In genomic region chr9:22002194-22003162, GRCm38 (mm10) we compare ENCODE assay signal across 8 mouse cellular contexts. TPM values are rescaled to one million over a fixed set of nuclear protein-coding genes. Genes with fewer than 3 reads are reported as not detected.
DNase-seq lines count a peak whose midpoint lies in the region; ATAC-seq and TF ChIP-seq lines count a peak whose summit lies in the region.

Gene Ccdc151, minus strand, starts transcription at chr9:22002634.
Gene Prkcsh, plus strand, starts transcription at chr9:22002806.

- intact Hi-C loops in gastrocnemius, adult 2 months (cut with DNase I), result loop anchor here (2.0 to 10.0 kb wide), 3 partner anchors 46 to 152 kb away; partner anchors contain the start of genes Gm49318, Pigyl and Zfp653
- intact Hi-C loops in left cerebral cortex, adult 2 months (cut with DNase I), result loop anchor here (2.0 kb wide), 1 partner anchor 40 kb away; the partner anchor contains the start of gene Epor

- H3K4me3 ChIP-seq in gastrocnemius, adult 2 months, result peak within 1 kb of the TSS; percentile 94
- peak within 1 kb of the TSS; percentile 71 for H3K4me3 ChIP-seq in hindbrain, postnatal 0 days (ENCODE audit: low read length)
- peak within 1 kb of the TSS; percentile 82 for H3K4me3 ChIP-seq in left cerebral cortex, adult 2 months

- peak; percentile 100 for DNase-seq in ZHBTc4 (ENCODE audit: low read depth, low spot score)
- DNase-seq in gastrocnemius, adult 2 months, result peak; percentile 100
- DNase-seq in hindbrain, postnatal 0 days (ENCODE audit: low spot score), result peak; percentile 100
- DNase-seq in left cerebral cortex, adult 2 months (ENCODE audit: extremely low spot score in 1 of 2, low spot score in 2 of 2), result peak; percentile 98 to 99
- DNase-seq in right cerebral cortex, adult 2 months (ENCODE audit: low spot score in 2 of 2), result peak; percentile 99 to 100
- DNase-seq in urinary bladder, postnatal 14 days (ENCODE audit: low spot score), result peak; percentile 100

- no peaks in the 10 kb centered on the region for H3K27me3 ChIP-seq in hindbrain, postnatal 0 days (ENCODE audit: insufficient read depth, low read length)

- peak within 1 kb of the TSS; percentile 79 for H3K9ac ChIP-seq in hindbrain, postnatal 0 days (replicated peaks; ENCODE audit: low read length)

- ATAC-seq in common myeloid progenitor, adult 5-6 weeks (replicated peaks; ENCODE audit: low read depth, poor library complexity, severe bottlenecking), result peak; percentile 95
- peak; percentile 99 for ATAC-seq in hindbrain, postnatal 0 days
- ATAC-seq in megakaryocyte, adult 5-6 weeks (ENCODE audit: poor library complexity, severe bottlenecking), result peak; percentile 97

- no peak for TF ChIP-seq CTCF in gastrocnemius, adult 2 months (IDR thresholded peaks at IDR 0.05)
- no peak; the same call in 1 of the 2 replicates for TF ChIP-seq CTCF in hindbrain, postnatal 0 days (IDR thresholded peaks at IDR 0.05; ENCODE audit: low read depth)
- no peak for TF ChIP-seq CTCF in left cerebral cortex, adult 2 months (IDR thresholded peaks at IDR 0.05)

- H3K4me1 ChIP-seq in hindbrain, postnatal 0 days (ENCODE audit: insufficient read depth, low read length), result peaks cover 11% of the 10 kb centered on the region

- H3K27ac ChIP-seq in gastrocnemius, adult 2 months, result peak within 1 kb of the TSS; percentile 89
- H3K27ac ChIP-seq in hindbrain, postnatal 0 days, result peak within 1 kb of the TSS; percentile 83
- peak within 1 kb of the TSS; percentile 89 for H3K27ac ChIP-seq in left cerebral cortex, adult 2 months

- 5% methylated on average over 57 of the region's 57 CpGs for WGBS in hindbrain, postnatal 0 days

- peak within 1 kb of the TSS; percentile 89 for H3K4me2 ChIP-seq in hindbrain, postnatal 0 days (ENCODE audit: low read depth, low read length)

- H3K36me3 ChIP-seq in hindbrain, postnatal 0 days (ENCODE audit: insufficient read depth, low read length), result peaks cover 26% of the 10 kb centered on the region

- no peaks in the 10 kb centered on the region for H3K9me3 ChIP-seq in hindbrain, postnatal 0 days (ENCODE audit: low read length)

RNA-seq across cellular contexts. Expression of gene Ccdc151, which starts in this region (rescaled TPM):
- not detected in 2 replicates for total RNA-seq in common myeloid progenitor, adult 5-6 weeks (2017)
- total RNA-seq in gastrocnemius, adult 2 months (2021), result not detected
- 3.3 and 6.0 TPM in 2 replicates for total RNA-seq in hindbrain, postnatal 0 days (2014; rRNA removed)
- polyA plus RNA-seq in hindbrain, postnatal 0 days (2015; fragmentation: Nextera tagmentation; extraction: Ambion mirVana), result 4.2 and 4.6 TPM in 2 replicates
- total RNA-seq in left cerebral cortex, adult 2 months (2021), result 10 to 100 TPM in 1 of 2 experiments, 1 to 10 TPM in 1; 9.3 to 10.7 TPM
- not detected in 2 replicates for total RNA-seq in megakaryocyte, adult 5-6 weeks (2015)
- not detected in 2 replicates for total RNA-seq in megakaryocyte, adult 5-6 weeks (2017)

RNA-seq across cellular contexts. Expression of gene Prkcsh, which starts in this region (rescaled TPM):
- total RNA-seq in common myeloid progenitor, adult 5-6 weeks (2017), result 117 and 121 TPM in 2 replicates
- 10 to 100 TPM; 27.8 to 32.6 TPM for total RNA-seq in gastrocnemius, adult 2 months (2021)
- 84.9 and 89.7 TPM in 2 replicates for total RNA-seq in hindbrain, postnatal 0 days (2014; rRNA removed)
- polyA plus RNA-seq in hindbrain, postnatal 0 days (2015; fragmentation: Nextera tagmentation; extraction: Ambion mirVana), result 67.5 and 69.7 TPM in 2 replicates
- 100 to 1,000 TPM in 1 of 2 experiments, 10 to 100 TPM in 1; 85.9 to 104 TPM for total RNA-seq in left cerebral cortex, adult 2 months (2021)
- 25.4 and 28.8 TPM in 2 replicates for total RNA-seq in megakaryocyte, adult 5-6 weeks (2015)
- total RNA-seq in megakaryocyte, adult 5-6 weeks (2017), result 70.7 and 76.5 TPM in 2 replicates

Comparison
In these comparisons a context has a peak if more than half of its experiments do, and no peak if none do; other contexts are left out.
1. Peak in every context shown above with its lines: DNase-seq, ATAC-seq, H3K4me3 ChIP-seq and H3K27ac ChIP-seq.